Mouse (Mus musculus): ENCODE data around the gene Lama5. TPM values are rescaled to one million over a fixed set of nuclear protein-coding genes. Genes with fewer than 3 reads are reported as not detected.

Gene Lama5
- polyA plus RNA-seq, 1 experiment from 2014 or later: 54.1 TPM

DNA sequence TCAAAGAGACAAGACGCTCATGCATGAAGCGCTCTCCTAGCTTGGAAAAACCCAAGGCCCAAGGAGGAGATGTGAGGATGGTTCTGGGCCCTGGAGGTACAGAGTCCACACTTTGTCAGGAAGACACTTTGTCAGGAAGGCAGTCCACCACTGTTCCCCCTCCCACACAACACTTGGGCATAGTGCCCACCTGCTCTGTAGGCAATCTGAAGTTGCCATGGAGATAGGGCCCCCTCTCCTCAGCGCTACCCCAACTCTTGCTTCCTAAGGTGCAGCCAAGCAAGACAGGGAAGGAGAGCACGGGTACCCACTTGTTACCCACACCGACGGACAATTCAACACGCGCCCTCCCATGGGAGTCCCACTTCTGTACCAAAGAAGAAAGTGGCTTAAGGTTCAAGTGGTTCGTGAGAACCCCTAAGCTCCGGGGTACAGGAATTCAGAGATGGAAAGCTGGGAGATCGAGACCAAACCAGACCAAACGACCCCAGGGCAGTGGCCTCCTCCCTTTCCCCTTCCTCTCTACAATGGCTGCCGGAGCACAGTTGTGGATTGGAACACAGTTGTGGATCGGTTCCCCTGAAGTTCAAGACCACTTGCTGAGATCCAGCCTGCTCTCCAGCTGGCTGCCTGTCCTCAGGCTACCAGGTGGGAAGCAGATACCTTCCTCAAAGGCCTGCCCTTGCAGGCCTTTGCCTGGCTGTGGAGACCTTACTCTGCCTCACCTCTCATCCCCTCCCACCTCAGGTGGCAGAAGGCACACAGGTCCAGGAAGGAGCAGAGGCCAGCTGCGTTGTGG, 6.3 kb downstream of the Lama5 start:
- Histone ChIP-seq H3K9me3 (ENCODE audit: control insufficient read depth, low read length) (no peaks in the 10 kb centered on the region), H3K9ac (ENCODE audit: low read depth, low read length) (no peak overlapping the region), H3K27ac (ENCODE audit: low read depth, low read length) (peak overlapping the region; percentile 37; the same call in 1 of the 2 replicates), H3K36me3 (ENCODE audit: control insufficient read depth, insufficient read depth, low read length) (no peaks in the 10 kb centered on the region), H3K4me3 (ENCODE audit: low read length) (no peak overlapping the region), H3K4me2 (replicated peaks; ENCODE audit: low read depth, low read length) (no peak overlapping the region), H3K4me1 (ENCODE audit: control insufficient read depth, insufficient read depth, low read length) (peaks cover 20% of the 10 kb centered on the region), H3K27me3 (ENCODE audit: control insufficient read depth, insufficient read depth, low read length) (0 out of 2 replicates have a peak, but pooled peaks cover 3% of the 10 kb centered on the region)
- whole genome bisulfite sequencing: 77% methylated on average over 15 of the region's 15 CpGs
- ATAC-seq (ENCODE audit: low FRiP score, low TSS enrichment): no peak

DNA sequence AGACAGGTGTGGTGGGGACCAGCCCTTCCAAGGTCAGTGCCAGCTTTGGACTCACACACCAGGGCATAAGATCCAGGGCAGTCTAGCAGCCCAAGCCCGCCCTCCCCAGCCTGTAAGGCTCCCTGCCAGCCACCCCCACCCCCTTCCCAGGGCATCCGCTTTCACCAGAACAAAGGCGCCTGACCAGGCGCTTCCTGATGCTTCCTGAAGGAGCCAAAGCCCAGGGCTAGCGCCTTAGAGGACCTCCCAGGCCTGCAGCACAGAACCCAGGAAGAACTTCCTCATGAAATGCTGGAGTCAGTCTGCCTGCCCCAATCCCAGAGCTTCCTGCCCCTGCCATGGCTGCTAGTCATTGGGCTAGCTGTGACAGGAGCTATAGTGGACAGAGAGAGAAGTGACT, 7.0 kb downstream of the Lama5 start:
- Histone ChIP-seq H3K4me1 (ENCODE audit: control insufficient read depth, insufficient read depth, low read length) (peaks cover 20% of the 10 kb centered on the region), H3K36me3 (ENCODE audit: control insufficient read depth, insufficient read depth, low read length) (no peaks in the 10 kb centered on the region), H3K9me3 (ENCODE audit: control insufficient read depth, low read length) (no peaks in the 10 kb centered on the region), H3K9ac (ENCODE audit: low read depth, low read length) (no peak overlapping the region), H3K4me3 (ENCODE audit: low read length) (no peak overlapping the region), H3K27me3 (ENCODE audit: control insufficient read depth, insufficient read depth, low read length) (no peaks in the 10 kb centered on the region), H3K4me2 (replicated peaks; ENCODE audit: low read depth, low read length) (no peak overlapping the region), H3K27ac (ENCODE audit: low read depth, low read length) (peak overlapping the region; percentile 14; the same call in 1 of the 2 replicates)
- ATAC-seq (ENCODE audit: low FRiP score, low TSS enrichment): no peak
- 50% methylated on average over 5 of the region's 5 CpGs for WGBS

DNA sequence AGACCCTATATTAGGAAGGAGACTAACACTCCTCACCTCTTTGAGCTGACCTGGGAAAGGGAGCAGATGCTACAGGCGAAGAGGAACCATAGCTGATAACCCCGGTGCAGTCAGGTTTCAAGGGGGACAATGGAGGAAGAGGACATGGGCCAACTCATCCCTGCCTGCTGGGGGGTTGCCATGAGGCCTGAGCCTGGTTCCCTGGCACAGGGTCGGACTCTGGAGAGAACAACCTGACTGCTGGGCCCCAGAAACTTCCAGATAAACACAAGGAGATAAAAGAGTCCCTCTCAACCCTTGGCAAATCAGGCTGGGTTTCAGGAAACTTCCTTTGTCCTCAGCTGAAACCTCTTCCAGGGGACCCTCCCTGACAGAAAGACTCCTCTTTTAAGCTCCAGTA, 7.4 kb downstream of the Lama5 start:
- no peaks in the 10 kb centered on the region for H3K9me3 ChIP-seq (ENCODE audit: control insufficient read depth, low read length)
- no peak for ATAC-seq (ENCODE audit: low FRiP score, low TSS enrichment)
- no peak overlapping the region; the same call in 1 of the 2 replicates for H3K9ac ChIP-seq (ENCODE audit: low read depth, low read length)
- peaks cover 20% of the 10 kb centered on the region for H3K4me1 ChIP-seq (ENCODE audit: control insufficient read depth, insufficient read depth, low read length)
- no peaks in the 10 kb centered on the region for H3K27me3 ChIP-seq (ENCODE audit: control insufficient read depth, insufficient read depth, low read length)
- H3K36me3 ChIP-seq (ENCODE audit: control insufficient read depth, insufficient read depth, low read length): no peaks in the 10 kb centered on the region
- peak overlapping the region; percentile 27; the same call in 1 of the 2 replicates for H3K27ac ChIP-seq (ENCODE audit: low read depth, low read length)
- H3K4me2 ChIP-seq (replicated peaks; ENCODE audit: low read depth, low read length): no peak overlapping the region
- 85% methylated on average over 3 of the region's 3 CpGs for WGBS
- no peak overlapping the region for H3K4me3 ChIP-seq (ENCODE audit: low read length)

DNA sequence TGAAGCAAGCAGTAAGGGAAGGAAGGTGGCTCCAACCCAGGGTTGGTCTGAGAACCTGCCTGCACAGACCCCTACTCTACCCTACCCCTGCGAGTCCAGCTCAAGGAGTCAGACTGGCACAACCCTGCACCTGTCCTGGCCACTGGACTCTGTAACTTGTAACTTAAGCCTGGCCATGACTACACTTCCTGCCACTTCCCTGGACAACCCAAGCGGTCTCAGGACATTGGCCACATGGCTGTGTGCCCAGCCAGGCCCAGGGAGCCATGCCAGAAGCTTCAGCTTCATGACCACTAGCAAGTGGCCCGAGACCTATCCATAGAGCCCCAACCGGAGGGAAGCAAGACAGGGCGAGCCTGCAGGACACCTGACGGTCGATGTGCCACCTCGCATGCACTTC, 8.1 kb downstream of the Lama5 start:
- ATAC-seq (ENCODE audit: low FRiP score, low TSS enrichment): no peak
- H3K9ac ChIP-seq (ENCODE audit: low read depth, low read length): no peak overlapping the region
- H3K27ac ChIP-seq (ENCODE audit: low read depth, low read length): 0 out of 2 replicates have a peak overlapping the region, but pooled peaks have one; percentile 27
- H3K9me3 ChIP-seq (ENCODE audit: control insufficient read depth, low read length): no peaks in the 10 kb centered on the region
- H3K36me3 ChIP-seq (ENCODE audit: control insufficient read depth, insufficient read depth, low read length): no peaks in the 10 kb centered on the region
- H3K4me2 ChIP-seq (replicated peaks; ENCODE audit: low read depth, low read length): no peak overlapping the region
- H3K4me1 ChIP-seq (ENCODE audit: control insufficient read depth, insufficient read depth, low read length): peaks cover 14% of the 10 kb centered on the region
- 90% methylated on average over 8 of the region's 8 CpGs for WGBS
- no peaks in the 10 kb centered on the region for H3K27me3 ChIP-seq (ENCODE audit: control insufficient read depth, insufficient read depth, low read length)
- H3K4me3 ChIP-seq (ENCODE audit: low read length): no peak overlapping the region

DNA sequence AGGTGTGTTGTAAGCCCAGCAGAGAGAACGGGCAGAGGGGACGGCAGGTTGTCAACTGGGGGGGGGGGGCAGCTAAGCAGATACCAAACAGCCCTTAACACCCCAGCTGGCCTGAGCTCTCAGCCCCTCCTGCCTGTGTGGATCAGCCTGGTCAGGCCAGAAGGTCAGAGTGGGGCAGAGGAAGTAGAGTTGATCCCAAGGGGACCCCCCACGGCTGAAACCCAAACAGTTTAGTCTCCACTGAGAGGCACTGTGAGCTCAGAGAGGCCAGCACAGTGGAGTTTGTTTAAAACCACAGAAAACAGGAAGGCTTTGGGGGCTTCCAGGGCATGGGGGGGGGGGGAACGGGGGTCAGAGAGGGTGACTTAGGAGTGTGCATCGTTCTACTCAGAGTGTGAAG, 8.7 kb downstream of the Lama5 start:
- Histone ChIP-seq H3K36me3 (ENCODE audit: control insufficient read depth, insufficient read depth, low read length) (no peaks in the 10 kb centered on the region), H3K4me2 (replicated peaks; ENCODE audit: low read depth, low read length) (no peak overlapping the region), H3K4me3 (ENCODE audit: low read length) (no peak overlapping the region), H3K27ac (ENCODE audit: low read depth, low read length) (no peak overlapping the region), H3K9me3 (ENCODE audit: control insufficient read depth, low read length) (0 out of 2 replicates have a peak, but pooled peaks cover 2% of the 10 kb centered on the region), H3K27me3 (ENCODE audit: control insufficient read depth, insufficient read depth, low read length) (no peaks in the 10 kb centered on the region), H3K4me1 (ENCODE audit: control insufficient read depth, insufficient read depth, low read length) (peaks cover 12% of the 10 kb centered on the region), H3K9ac (ENCODE audit: low read depth, low read length) (no peak overlapping the region)
- no peak for ATAC-seq (ENCODE audit: low FRiP score, low TSS enrichment)
- WGBS: 47% methylated on average over 5 of the region's 5 CpGs

DNA sequence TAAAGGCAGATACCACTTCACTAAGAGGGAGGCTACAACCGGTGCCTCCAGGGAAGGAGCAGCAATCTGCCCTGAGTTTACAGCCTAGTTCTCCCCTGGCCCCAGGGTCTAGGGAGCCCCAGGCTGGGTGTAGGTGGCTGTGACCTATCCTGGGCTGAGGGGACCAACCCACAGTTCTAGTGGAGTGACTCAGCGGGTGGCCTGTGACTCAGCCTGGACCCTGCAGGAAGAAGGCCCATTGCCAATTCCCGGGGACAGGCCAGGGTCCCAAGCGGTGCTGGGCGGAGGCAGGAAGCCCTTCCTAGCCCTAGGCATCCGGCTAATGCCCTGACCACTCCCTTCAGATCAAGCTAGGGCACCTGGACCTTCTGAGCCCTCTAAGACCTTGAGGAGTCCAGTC, 9.7 kb downstream of the Lama5 start:
- H3K4me1 ChIP-seq (ENCODE audit: control insufficient read depth, insufficient read depth, low read length): peaks cover 10% of the 10 kb centered on the region
- no peak overlapping the region for H3K4me2 ChIP-seq (replicated peaks; ENCODE audit: low read depth, low read length)
- WGBS: 64% methylated on average over 6 of the region's 6 CpGs
- 0 out of 2 replicates have a peak, but pooled peaks cover 2% of the 10 kb centered on the region for H3K9me3 ChIP-seq (ENCODE audit: control insufficient read depth, low read length)
- H3K27ac ChIP-seq (ENCODE audit: low read depth, low read length): no peak overlapping the region
- no peak overlapping the region for H3K4me3 ChIP-seq (ENCODE audit: low read length)
- H3K9ac ChIP-seq (ENCODE audit: low read depth, low read length): no peak overlapping the region
- no peaks in the 10 kb centered on the region for H3K36me3 ChIP-seq (ENCODE audit: control insufficient read depth, insufficient read depth, low read length)
- no peak for ATAC-seq (ENCODE audit: low FRiP score, low TSS enrichment)
- H3K27me3 ChIP-seq (ENCODE audit: control insufficient read depth, insufficient read depth, low read length): no peaks in the 10 kb centered on the region

DNA sequence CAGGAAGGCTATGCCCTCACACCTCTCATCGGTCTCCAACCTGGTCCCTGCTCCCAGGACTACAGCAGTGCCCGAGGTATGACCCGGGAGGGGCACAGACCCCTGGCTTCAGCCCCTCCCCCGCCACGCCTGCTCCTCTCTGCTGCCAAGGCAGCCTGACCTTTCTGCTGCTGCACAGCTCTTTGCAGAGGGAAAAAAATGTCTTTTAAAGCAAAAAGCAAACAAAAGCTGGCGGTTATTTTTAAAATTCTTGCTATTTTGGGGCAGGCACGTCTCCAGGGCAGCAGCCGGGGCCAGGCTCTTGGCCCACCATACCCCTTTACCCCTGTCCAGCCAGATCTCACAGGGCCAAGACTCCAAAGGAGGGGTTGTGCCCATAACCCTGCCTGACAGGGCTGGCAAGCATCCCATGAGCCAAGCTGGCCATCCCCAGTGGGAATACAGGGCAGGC, 10.6 kb downstream of the Lama5 start:
- H3K36me3 ChIP-seq (ENCODE audit: control insufficient read depth, insufficient read depth, low read length): no peaks in the 10 kb centered on the region
- H3K9ac ChIP-seq (ENCODE audit: low read depth, low read length): no peak overlapping the region
- no peak overlapping the region for H3K4me3 ChIP-seq (ENCODE audit: low read length)
- no peak for ATAC-seq (ENCODE audit: low FRiP score, low TSS enrichment)
- H3K4me1 ChIP-seq (ENCODE audit: control insufficient read depth, insufficient read depth, low read length): peaks cover 10% of the 10 kb centered on the region
- no peaks in the 10 kb centered on the region for H3K27me3 ChIP-seq (ENCODE audit: control insufficient read depth, insufficient read depth, low read length)
- 62% methylated on average over 8 of the region's 8 CpGs for WGBS
- H3K9me3 ChIP-seq (ENCODE audit: control insufficient read depth, low read length): 0 out of 2 replicates have a peak, but pooled peaks cover 2% of the 10 kb centered on the region
- H3K27ac ChIP-seq (ENCODE audit: low read depth, low read length): peak overlapping the region; percentile 30; the same call in 1 of the 2 replicates
- 0 out of 2 replicates have a peak overlapping the region, but pooled peaks have one; percentile 3 for H3K4me2 ChIP-seq (replicated peaks; ENCODE audit: low read depth, low read length)

DNA sequence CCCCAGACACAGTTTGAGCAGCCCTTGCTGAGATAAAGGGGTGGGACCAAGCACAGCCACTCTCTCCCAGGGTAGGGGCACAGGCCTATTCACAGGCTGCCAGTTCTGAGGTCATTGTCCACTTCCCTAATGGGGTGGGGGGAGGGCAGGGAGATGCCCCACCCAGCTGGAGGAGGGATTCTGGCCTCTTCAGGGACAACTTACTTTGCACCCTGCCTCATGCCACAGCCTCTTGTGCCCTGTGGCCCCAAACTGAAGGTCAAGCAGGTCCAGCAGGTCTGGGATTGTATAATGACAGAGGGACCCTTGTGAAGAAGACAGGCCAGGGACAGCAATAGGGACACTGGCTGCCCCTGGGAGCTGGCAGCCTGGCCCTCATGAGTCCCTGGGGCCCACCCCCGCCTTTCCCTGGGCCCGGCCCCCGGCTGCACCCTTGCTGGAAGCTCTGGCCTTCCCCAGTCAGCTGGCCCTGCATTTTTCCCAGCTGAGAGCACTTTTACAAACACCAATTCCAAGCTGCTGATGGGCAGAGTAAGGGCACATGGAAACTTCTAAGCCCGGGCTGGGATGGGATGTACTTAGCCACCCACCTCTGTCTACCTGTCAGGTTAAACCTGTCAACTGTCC, 11.2 kb downstream of the Lama5 start:
- H3K4me3 ChIP-seq (ENCODE audit: low read length): no peak overlapping the region
- H3K9ac ChIP-seq (ENCODE audit: low read depth, low read length): no peak overlapping the region
- peak overlapping the region; percentile 30; the same call in 1 of the 2 replicates for H3K27ac ChIP-seq (ENCODE audit: low read depth, low read length)
- H3K36me3 ChIP-seq (ENCODE audit: control insufficient read depth, insufficient read depth, low read length): no peaks in the 10 kb centered on the region
- H3K9me3 ChIP-seq (ENCODE audit: control insufficient read depth, low read length): 0 out of 2 replicates have a peak, but pooled peaks cover 2% of the 10 kb centered on the region
- H3K4me2 ChIP-seq (replicated peaks; ENCODE audit: low read depth, low read length): 0 out of 2 replicates have a peak overlapping the region, but pooled peaks have one; percentile 3
- peak; percentile 24; the same call in 1 of the 2 replicates for ATAC-seq (ENCODE audit: low FRiP score, low TSS enrichment)
- H3K27me3 ChIP-seq (ENCODE audit: control insufficient read depth, insufficient read depth, low read length): no peaks in the 10 kb centered on the region
- 68% methylated on average over 4 of the region's 4 CpGs for WGBS
- H3K4me1 ChIP-seq (ENCODE audit: control insufficient read depth, insufficient read depth, low read length): peaks cover 10% of the 10 kb centered on the region

DNA sequence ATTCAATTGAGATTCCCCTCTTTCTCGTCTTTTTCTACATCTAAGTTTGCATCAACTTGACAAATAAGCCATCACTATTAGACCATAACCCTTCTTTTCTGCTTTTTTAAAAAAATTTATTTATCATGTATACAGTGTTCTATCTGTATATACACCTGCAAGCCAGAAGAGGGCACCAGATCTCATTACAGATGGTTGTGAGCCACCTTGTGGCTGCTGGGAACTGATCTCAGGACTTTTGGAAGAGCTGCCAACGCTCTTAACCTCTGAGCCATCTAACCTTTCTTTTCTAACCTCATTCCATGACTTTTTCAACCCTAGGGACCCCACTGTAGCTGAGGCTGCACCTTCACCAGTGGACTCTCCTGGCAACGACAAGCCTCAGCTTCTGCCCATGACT, 13.4 kb downstream of the Lama5 start:
- Histone ChIP-seq H3K9ac (ENCODE audit: low read depth, low read length) (no peak overlapping the region), H3K27me3 (ENCODE audit: control insufficient read depth, insufficient read depth, low read length) (no peaks in the 10 kb centered on the region), H3K27ac (ENCODE audit: low read depth, low read length) (no peak overlapping the region), H3K9me3 (ENCODE audit: control insufficient read depth, low read length) (0 out of 2 replicates have a peak, but pooled peaks cover 2% of the 10 kb centered on the region), H3K4me1 (ENCODE audit: control insufficient read depth, insufficient read depth, low read length) (peaks cover 10% of the 10 kb centered on the region), H3K36me3 (ENCODE audit: control insufficient read depth, insufficient read depth, low read length) (no peaks in the 10 kb centered on the region), H3K4me2 (replicated peaks; ENCODE audit: low read depth, low read length) (no peak overlapping the region), H3K4me3 (ENCODE audit: low read length) (no peak overlapping the region)
- 93% methylated on average over 3 of the region's 3 CpGs for WGBS
- ATAC-seq (ENCODE audit: low FRiP score, low TSS enrichment): no peak

All from kidney, embryonic 14.5 days (tissue).